ENCODE assay signal across 26 mouse cellular contexts in genomic region chr7:117285985-117286384, GRCm38 (mm10).
DNase-seq lines count a peak whose midpoint lies in the region; ATAC-seq and TF ChIP-seq lines count a peak whose summit lies in the region.
"Had no signal": no experiment of that assay in that cellular context is flagged by ENCODE, and none has a peak within 500 bp of the region (broad histone marks: within the 10 kb centered on the region; RNA-seq: fewer than 3 reads in every experiment).

No protein-coding gene starts in this region.

- no peak for TF ChIP-seq POLR2A in lung, adult 2 months (IDR thresholded peaks at IDR 0.05; ENCODE audit: borderline replicate concordance, extremely low read depth, low read depth, low read length)

- H3K9me3 ChIP-seq in embryonic facial prominence, embryonic 14.5 days (ENCODE audit: control insufficient read depth, low read length), result no peaks in the 10 kb centered on the region
- H3K9me3 ChIP-seq in embryonic facial prominence, embryonic 10.5 days, result no peaks in the 10 kb centered on the region
- H3K9me3 ChIP-seq: forebrain, embryonic 13.5 days; hindbrain, embryonic 10.5 days; limb, embryonic 10.5 days; liver, embryonic 15.5 days had no signal

- H3K9ac ChIP-seq in embryonic facial prominence, embryonic 14.5 days (ENCODE audit: low read depth, low read length), result no peak overlapping the region
- H3K9ac ChIP-seq: forebrain, embryonic 13.5 days; liver, embryonic 15.5 days had no signal

- peak; percentile 33 for DNase-seq in embryonic facial prominence, embryonic 14.5 days (ENCODE audit: low spot score)
- DNase-seq in embryonic facial prominence, embryonic 10.5 days (ENCODE audit: low spot score), result no peak
- DNase-seq in fat pad, adult 2 months (ENCODE audit: extremely low read depth, low read depth, low spot score), result peak; percentile 74
- peak; percentile 7 for DNase-seq in lung, adult 2 months
- DNase-seq in lung, postnatal 36 days, result peak; percentile 21
- no peak for DNase-seq in kidney, adult 11 months
- DNase-seq: adrenal gland, postnatal 25 days; cerebellum, adult 11 months; cerebellum, postnatal 10 days; embryo, embryonic 11 days; gastrocnemius, postnatal 14 days; kidney, adult 9 months; kidney, postnatal 25 days; right cerebral cortex, postnatal 25 days; thymus, postnatal 14 days had no signal

- H3K27ac ChIP-seq in embryonic facial prominence, embryonic 14.5 days (replicated peaks; ENCODE audit: low read depth, low read length), result no peak overlapping the region
- H3K27ac ChIP-seq in embryonic facial prominence, embryonic 10.5 days (replicated peaks), result no peak overlapping the region
- H3K27ac ChIP-seq: forebrain, embryonic 13.5 days; hindbrain, embryonic 10.5 days; hindbrain, postnatal 0 days; left cerebral cortex, adult 2 months; limb, embryonic 10.5 days; liver, embryonic 15.5 days had no signal

- H3K27me3 ChIP-seq in embryonic facial prominence, embryonic 14.5 days (replicated peaks; ENCODE audit: control insufficient read depth, insufficient read depth, low read length), result no peaks in the 10 kb centered on the region
- H3K27me3 ChIP-seq in embryonic facial prominence, embryonic 10.5 days (replicated peaks; ENCODE audit: low read depth, poor library complexity, severe bottlenecking), result no peaks in the 10 kb centered on the region
- H3K27me3 ChIP-seq: forebrain, embryonic 13.5 days had no signal

- no peak overlapping the region for H3K4me2 ChIP-seq in embryonic facial prominence, embryonic 14.5 days (ENCODE audit: low read depth, low read length)
- H3K4me2 ChIP-seq: forebrain, embryonic 13.5 days; liver, embryonic 15.5 days had no signal

- no peak for ATAC-seq in embryonic facial prominence, embryonic 14.5 days (ENCODE audit: low read depth)
- ATAC-seq in CD4-positive, CD25-positive, alpha-beta regulatory T cell, adult 4 months, result no peak
- no peak for ATAC-seq in granulocyte monocyte progenitor cell, adult 5-6 weeks (replicated peaks; ENCODE audit: poor library complexity, severe bottlenecking)
- ATAC-seq: activated CD4-positive, CD25-positive, alpha-beta regulatory T cell, adult 4 months; forebrain, embryonic 13.5 days; hindbrain, postnatal 0 days; midbrain, embryonic 16.5 days had no signal

- no peak overlapping the region for H3K4me3 ChIP-seq in embryonic facial prominence, embryonic 14.5 days (ENCODE audit: low read depth, low read length)
- no peak overlapping the region for H3K4me3 ChIP-seq in embryonic facial prominence, embryonic 10.5 days
- no peak overlapping the region for H3K4me3 ChIP-seq in lung, adult 2 months (replicated peaks; ENCODE audit: extremely low read depth, low read depth, low read length)
- H3K4me3 ChIP-seq: forebrain, embryonic 13.5 days; hindbrain, embryonic 10.5 days; left cerebral cortex, adult 2 months; limb, embryonic 10.5 days; liver, embryonic 15.5 days had no signal

- H3K4me1 ChIP-seq in embryonic facial prominence, embryonic 14.5 days (ENCODE audit: control insufficient read depth, insufficient read depth, low read length), result no peaks in the 10 kb centered on the region
- H3K4me1 ChIP-seq in embryonic facial prominence, embryonic 10.5 days, result no peaks in the 10 kb centered on the region
- H3K4me1 ChIP-seq in lung, adult 2 months (ENCODE audit: control insufficient read depth, insufficient read depth, low read length), result no peaks in the 10 kb centered on the region
- H3K4me1 ChIP-seq: forebrain, embryonic 13.5 days; hindbrain, embryonic 10.5 days; limb, embryonic 10.5 days; liver, embryonic 15.5 days had no signal

- WGBS in embryonic facial prominence, embryonic 14.5 days, result 72% methylated on average over 5 of the region's 5 CpGs
- 80% methylated on average over 5 of the region's 5 CpGs for WGBS in embryonic facial prominence, embryonic 10.5 days
- WGBS in lung, adult 2 months, result 39% methylated on average over 5 of the region's 5 CpGs

- TF ChIP-seq CTCF in lung, adult 2 months (IDR thresholded peaks at IDR 0.05; ENCODE audit: insufficient read depth, low read length), result no peak

- H3K36me3 ChIP-seq in embryonic facial prominence, embryonic 14.5 days (ENCODE audit: control insufficient read depth, insufficient read depth, low read length), result no peaks in the 10 kb centered on the region
- H3K36me3 ChIP-seq in embryonic facial prominence, embryonic 10.5 days (replicated peaks), result no peaks in the 10 kb centered on the region
- H3K36me3 ChIP-seq: G1E; hindbrain, embryonic 10.5 days; limb, embryonic 10.5 days; liver, embryonic 15.5 days had no signal

Comparison
In these comparisons a context has a peak if more than half of its experiments do, and no peak if none do; other contexts are left out.
1. DNase-seq: peak in embryonic facial prominence, embryonic 14.5 days (single experiment), fat pad, adult 2 months (single experiment), lung, adult 2 months (single experiment) and lung, postnatal 36 days (single experiment); none in embryonic facial prominence, embryonic 10.5 days (single experiment) and kidney, adult 11 months (single experiment).